Mouse (Mus musculus) cerebellum, postnatal 25 days (tissue): Measurements from ENCODE around the gene Slc5a4a.

Source experiments
- DNase-seq, 2 experiments: peaks; one replicate each; pipeline ENCODE4 v3.0.0; 2021; ENCODE audit warnings: mixed read lengths in 2 of 2

Slc5a4a gene

GRCm38 (mm10) chr10:76225944-76226343 lies 78.7 kb downstream of the Slc5a4a start:
- DNase-seq: no peak

GRCm38 (mm10) chr10:76229627-76230026 lies 82.4 kb downstream of the Slc5a4a start:
- DNase-seq: no peak

GRCm38 (mm10) chr10:76237341-76238225 lies 90.3 kb downstream of the Slc5a4a start, which contains the start of gene Prmt2:
TSS of gene Prmt2 (minus strand) at chr10:76237865.
- peak; percentile 88 to 92 for DNase-seq
